Mouse (Mus musculus): ENCODE measurements around the gene Atp6v1g3. TPM values are rescaled to one million over a fixed set of nuclear protein-coding genes. Genes with fewer than 3 reads are reported as not detected.
A peak's percentile ranks its signal among the peaks of the same experiment; 100 is the strongest.

The Atp6v1g3 gene
- polyA plus RNA-seq, 1 experiment from 2014 or later: not detected

DNA sequence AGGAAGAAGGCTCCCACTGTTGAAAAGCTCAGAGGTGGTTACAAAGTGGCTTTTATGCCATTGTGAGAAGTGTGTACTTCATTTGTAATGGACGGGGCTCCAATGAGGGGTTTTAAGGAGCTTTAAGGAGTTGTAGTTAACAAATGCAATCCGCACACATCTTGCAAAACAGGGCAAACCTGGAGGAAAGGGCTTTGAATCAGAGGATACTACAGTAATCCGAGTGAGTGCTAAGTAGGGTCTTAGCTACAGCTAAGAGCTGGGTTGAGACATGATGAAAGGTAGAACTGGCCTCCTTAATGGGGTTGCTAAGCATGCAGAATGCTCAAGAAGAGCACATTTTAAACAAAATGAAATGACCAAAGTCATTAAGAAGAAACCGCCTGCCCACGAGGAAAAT lies 20.9 kb downstream of the Atp6v1g3 start:
- Histone ChIP-seq H3K27ac (no peak overlapping the region), H3K4me1 (no peaks in the 10 kb centered on the region), H3K4me2 (replicated peaks) (no peak overlapping the region), H3K9me3 (no peaks in the 10 kb centered on the region), H3K36me3 (no peaks in the 10 kb centered on the region), H3K27me3 (replicated peaks) (no peaks in the 10 kb centered on the region), H3K9ac (no peak overlapping the region), H3K4me3 (no peak overlapping the region)
- 89% methylated on average over 5 of the region's 5 CpGs for WGBS
- no peak for ATAC-seq (ENCODE audit: low FRiP score, low read depth)

DNA sequence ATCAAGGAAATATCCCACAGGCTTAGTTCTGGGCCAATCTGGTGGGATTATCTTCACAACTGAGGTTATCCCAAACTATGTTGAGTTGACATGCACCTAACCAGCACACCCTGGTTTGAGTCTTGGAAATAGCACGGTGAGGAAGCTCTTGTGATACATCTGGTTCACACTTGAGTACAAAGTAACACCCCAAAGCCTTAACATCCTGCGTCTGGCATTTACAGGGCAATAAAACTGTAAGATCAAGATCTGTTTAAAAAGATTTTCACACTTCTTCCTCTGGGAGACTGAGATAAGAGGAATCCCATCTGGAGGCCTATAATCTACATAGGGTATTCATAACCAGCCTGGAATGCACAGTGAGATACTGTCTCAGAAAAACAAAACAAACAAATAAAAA lies 24.6 kb downstream of the Atp6v1g3 start:
- Histone ChIP-seq H3K27me3 (replicated peaks) (no peaks in the 10 kb centered on the region), H3K4me1 (no peaks in the 10 kb centered on the region), H3K4me2 (replicated peaks) (no peak overlapping the region), H3K9ac (no peak overlapping the region), H3K27ac (no peak overlapping the region), H3K36me3 (no peaks in the 10 kb centered on the region), H3K4me3 (no peak overlapping the region), H3K9me3 (no peaks in the 10 kb centered on the region)
- 54% methylated on average over 2 of the region's 2 CpGs for WGBS
- no peak for ATAC-seq (ENCODE audit: low FRiP score, low read depth)

DNA sequence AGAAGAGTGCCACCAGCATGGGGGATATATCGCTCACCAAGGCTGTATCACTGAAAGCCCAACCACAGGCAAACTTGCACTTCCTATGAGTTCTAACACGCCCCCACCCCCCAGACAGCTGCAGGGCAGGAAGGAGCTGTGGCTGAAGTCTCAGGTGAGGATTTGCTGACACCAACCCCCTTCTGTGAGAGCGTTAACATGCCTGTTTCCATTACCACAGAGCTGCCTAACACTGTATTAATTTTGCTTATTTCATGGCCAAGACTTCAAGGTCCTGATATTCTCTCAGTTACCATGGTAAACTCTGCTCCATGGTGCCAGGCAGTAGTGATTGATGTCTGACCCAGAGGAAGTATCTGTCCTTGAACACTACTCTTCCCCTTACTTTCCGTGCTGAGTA lies 26.0 kb downstream of the Atp6v1g3 start:
- Histone ChIP-seq H3K27me3 (replicated peaks) (no peaks in the 10 kb centered on the region), H3K27ac (no peak overlapping the region), H3K4me2 (replicated peaks) (no peak overlapping the region), H3K36me3 (no peaks in the 10 kb centered on the region), H3K9ac (no peak overlapping the region), H3K4me3 (no peak overlapping the region), H3K9me3 (no peaks in the 10 kb centered on the region), H3K4me1 (no peaks in the 10 kb centered on the region)
- no peak for ATAC-seq (ENCODE audit: low FRiP score, low read depth)
- 77% methylated on average over 4 of the region's 4 CpGs for WGBS

DNA sequence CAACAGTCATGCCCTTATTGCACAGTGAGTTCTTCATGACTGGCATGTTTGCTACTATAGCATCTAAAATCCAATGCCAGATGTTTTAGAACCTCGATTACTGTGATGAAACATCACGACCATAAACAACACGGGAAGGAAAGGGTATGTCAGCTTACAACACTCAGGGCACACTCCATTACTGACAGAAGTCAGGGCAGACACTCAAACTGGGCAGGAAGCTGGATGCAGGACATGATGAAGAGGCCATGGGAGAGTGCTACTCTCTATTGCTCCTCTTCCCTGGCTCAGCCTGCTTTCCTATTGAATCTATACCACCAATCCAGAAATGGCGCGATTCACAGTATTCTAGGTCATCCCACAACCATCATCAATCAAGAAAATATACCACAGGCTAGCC lies 28.4 kb downstream of the Atp6v1g3 start:
- Histone ChIP-seq H3K4me3 (no peak overlapping the region), H3K4me2 (replicated peaks) (no peak overlapping the region), H3K27me3 (replicated peaks) (no peaks in the 10 kb centered on the region), H3K36me3 (no peaks in the 10 kb centered on the region), H3K9ac (no peak overlapping the region), H3K9me3 (no peaks in the 10 kb centered on the region), H3K4me1 (no peaks in the 10 kb centered on the region), H3K27ac (no peak overlapping the region)
- whole genome bisulfite sequencing: 87% methylated on average over 5 of the region's 5 CpGs
- ATAC-seq (ENCODE audit: low FRiP score, low read depth): no peak

DNA sequence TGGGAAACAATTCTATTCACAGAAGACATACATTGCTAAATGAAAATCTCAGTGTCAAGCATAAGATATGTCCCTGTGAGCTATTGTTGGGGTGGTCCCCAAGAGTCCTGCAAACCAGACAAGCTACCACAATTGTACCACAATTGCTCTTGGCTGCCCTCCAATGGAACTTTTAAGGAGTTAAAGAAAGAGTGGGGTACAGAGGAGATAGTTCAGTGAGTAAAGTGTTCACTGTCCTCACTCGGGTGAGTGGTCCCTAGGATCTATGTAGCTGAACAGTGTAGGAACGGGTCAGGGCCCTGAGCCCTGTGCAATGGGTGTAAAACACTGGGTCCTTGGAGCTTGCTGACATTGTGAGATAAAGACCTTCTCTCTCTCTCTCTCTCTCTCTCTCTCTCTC lies 29.2 kb downstream of the Atp6v1g3 start:
- H3K9me3 ChIP-seq: no peaks in the 10 kb centered on the region
- no peak overlapping the region for H3K4me2 ChIP-seq (replicated peaks)
- H3K27ac ChIP-seq: no peak overlapping the region
- no peak for ATAC-seq (ENCODE audit: low FRiP score, low read depth)
- 91% methylated on average over 2 of the region's 2 CpGs for WGBS
- H3K27me3 ChIP-seq (replicated peaks): no peaks in the 10 kb centered on the region
- no peaks in the 10 kb centered on the region for H3K36me3 ChIP-seq
- no peak overlapping the region for H3K9ac ChIP-seq
- no peaks in the 10 kb centered on the region for H3K4me1 ChIP-seq
- no peak overlapping the region for H3K4me3 ChIP-seq

DNA sequence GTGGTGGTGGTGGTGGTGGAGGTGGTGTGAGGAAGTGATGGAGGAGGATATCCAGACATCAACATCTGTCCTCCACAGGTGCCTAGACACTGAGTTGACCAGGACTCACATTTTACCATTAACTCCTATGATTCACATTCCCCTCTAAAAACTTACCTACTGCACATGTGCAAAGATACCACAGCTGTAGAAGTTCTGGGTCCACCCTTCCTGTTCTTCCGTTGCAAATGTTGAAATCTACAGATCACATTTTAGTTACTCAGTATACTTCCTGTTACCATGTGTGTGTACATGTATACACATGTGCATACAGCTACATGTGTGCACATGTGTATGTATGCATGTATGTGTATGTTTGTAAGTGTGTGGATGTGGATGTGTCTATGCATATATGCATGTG lies 29.8 kb downstream of the Atp6v1g3 start:
- no peaks in the 10 kb centered on the region for H3K27me3 ChIP-seq (replicated peaks)
- ATAC-seq (ENCODE audit: low FRiP score, low read depth): no peak
- no peak overlapping the region for H3K27ac ChIP-seq
- H3K9me3 ChIP-seq: no peaks in the 10 kb centered on the region
- H3K4me1 ChIP-seq: no peaks in the 10 kb centered on the region
- H3K4me2 ChIP-seq (replicated peaks): no peak overlapping the region
- H3K36me3 ChIP-seq: no peaks in the 10 kb centered on the region
- WGBS: 93% methylated on average over 1 of the region's 1 CpGs
- H3K9ac ChIP-seq: no peak overlapping the region
- H3K4me3 ChIP-seq: no peak overlapping the region

DNA sequence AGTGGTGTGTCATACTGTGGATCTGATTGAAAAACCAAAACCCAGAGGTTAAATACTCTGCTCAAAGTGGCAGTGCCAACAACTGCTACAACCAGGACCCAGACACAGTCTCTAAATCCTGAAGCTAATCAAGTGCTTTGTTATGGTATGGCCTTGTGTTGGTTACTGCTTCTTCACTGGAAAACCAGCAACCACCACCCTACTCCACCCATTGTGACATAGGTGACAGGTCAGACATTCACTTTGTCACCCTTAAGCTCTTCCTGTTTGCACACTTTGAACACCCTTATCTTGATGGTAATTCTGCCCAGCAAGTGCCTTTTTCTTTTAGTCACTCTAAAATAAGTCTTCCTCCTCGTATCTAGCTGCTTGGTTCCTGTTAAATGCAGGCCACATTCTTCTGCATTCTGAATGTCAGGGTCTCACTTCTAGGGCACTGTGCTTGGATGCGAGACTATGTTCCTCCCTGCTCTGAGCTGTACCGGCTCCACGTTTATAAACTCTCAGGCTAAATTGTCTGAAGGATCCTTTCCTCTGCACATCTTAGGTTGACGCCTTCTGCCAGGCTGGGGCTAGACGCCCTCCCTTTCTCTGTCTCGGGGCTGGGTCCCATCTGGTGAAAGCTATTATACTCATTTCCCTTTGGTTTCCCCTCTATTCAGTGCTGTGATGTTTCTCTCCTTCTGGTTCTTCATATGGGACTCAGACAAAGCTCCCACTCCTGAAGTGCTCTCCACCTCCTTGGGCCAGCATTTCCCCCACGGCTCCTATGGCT lies 30.8 kb downstream of the Atp6v1g3 start:
- 56% methylated on average over 8 of the region's 8 CpGs for WGBS
- no peak for ATAC-seq (ENCODE audit: low FRiP score, low read depth)
- H3K36me3 ChIP-seq: no peaks in the 10 kb centered on the region

DNA sequence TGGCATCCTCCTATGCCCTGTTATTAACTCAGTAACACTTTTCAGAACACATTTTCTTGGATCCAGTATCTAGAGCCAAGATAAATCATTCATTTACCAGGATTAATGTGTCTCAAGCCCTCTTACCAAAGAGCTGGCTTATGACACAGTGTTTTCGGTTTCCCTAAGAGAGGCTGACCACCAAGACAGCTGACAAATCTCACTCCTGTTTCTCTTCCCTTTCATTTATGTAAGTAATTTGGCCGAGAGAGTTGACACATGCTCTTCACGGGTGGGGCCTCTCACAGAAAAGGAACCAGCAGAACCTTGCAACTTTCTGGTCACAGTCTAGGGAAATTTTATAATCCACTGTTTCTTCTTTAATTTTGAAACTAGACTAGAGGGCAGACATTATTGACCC lies 49.1 kb downstream of the Atp6v1g3 start:
- Histone ChIP-seq H3K27me3 (replicated peaks) (no peaks in the 10 kb centered on the region), H3K9ac (no peak overlapping the region), H3K27ac (no peak overlapping the region), H3K4me3 (no peak overlapping the region), H3K36me3 (no peaks in the 10 kb centered on the region), H3K4me2 (replicated peaks) (no peak overlapping the region), H3K9me3 (no peaks in the 10 kb centered on the region), H3K4me1 (no peaks in the 10 kb centered on the region)
- WGBS: 75% methylated on average over 3 of the region's 3 CpGs
- ATAC-seq (ENCODE audit: low FRiP score, low read depth): no peak

More for the DNA sequence above, 30.8 kb downstream of the Atp6v1g3 start:
- H3K4me1 ChIP-seq: no peaks in the 10 kb centered on the region
- H3K4me2 ChIP-seq (replicated peaks): no peak overlapping the region
- H3K9me3 ChIP-seq: no peaks in the 10 kb centered on the region
- no peaks in the 10 kb centered on the region for H3K27me3 ChIP-seq (replicated peaks)
- no peak overlapping the region for H3K27ac ChIP-seq
- no peak overlapping the region for H3K9ac ChIP-seq
- H3K4me3 ChIP-seq: no peak overlapping the region

DNA sequence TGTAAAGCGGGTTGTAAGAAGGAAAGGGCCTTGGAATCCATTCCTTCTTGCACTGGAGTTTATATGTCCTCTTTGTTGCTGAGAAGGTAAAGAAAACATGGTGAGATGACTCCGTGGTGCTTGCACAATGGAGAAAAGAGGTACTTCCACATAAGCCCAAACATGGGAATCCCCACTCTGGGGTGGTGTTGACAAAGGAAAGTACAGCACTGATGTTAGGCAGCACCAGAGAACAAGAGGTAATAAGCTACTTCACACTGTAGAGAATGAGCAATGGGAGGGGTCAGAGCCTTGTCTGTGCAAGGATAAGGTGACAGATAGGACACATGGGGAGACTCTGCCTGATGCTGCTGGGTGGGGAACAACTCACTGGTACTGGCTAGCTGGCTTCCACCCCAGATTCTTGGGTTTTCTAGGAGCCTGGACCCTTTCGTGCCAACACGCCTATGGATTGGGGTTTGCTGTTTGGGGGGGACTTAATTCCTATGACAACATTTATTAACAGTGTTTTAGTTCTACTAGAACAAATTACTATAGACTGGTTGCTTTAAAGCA lies 49.6 kb downstream of the Atp6v1g3 start:
- no peak for ATAC-seq (ENCODE audit: low FRiP score, low read depth)
- Histone ChIP-seq H3K4me2 (replicated peaks) (no peak overlapping the region), H3K4me1 (no peaks in the 10 kb centered on the region), H3K9me3 (no peaks in the 10 kb centered on the region), H3K36me3 (no peaks in the 10 kb centered on the region), H3K4me3 (no peak overlapping the region), H3K9ac (no peak overlapping the region), H3K27ac (no peak overlapping the region), H3K27me3 (replicated peaks) (no peaks in the 10 kb centered on the region)
- WGBS: 84% methylated on average over 4 of the region's 4 CpGs

DNA sequence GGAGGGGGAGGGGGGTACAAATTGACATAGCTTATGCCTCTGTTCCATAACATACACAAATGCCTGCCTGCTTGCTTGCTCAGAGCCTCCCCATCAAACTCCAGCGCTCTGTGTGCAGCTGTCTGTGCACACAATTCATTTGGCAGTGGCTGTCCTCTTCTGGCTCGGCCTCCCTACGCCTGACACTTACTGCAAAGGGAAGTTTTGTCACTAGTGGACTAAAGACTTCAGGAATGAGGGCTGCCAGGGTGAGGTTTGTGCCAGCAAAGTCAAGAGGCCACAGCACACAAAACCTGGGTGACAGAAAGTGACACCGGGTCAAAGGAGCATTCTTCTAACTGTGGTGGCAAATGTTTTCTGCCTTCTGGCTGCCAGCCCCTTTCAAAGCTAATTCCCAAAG lies 52.6 kb downstream of the Atp6v1g3 start:
- H3K4me1 ChIP-seq: no peaks in the 10 kb centered on the region
- H3K27me3 ChIP-seq (replicated peaks): no peaks in the 10 kb centered on the region
- ATAC-seq (ENCODE audit: low FRiP score, low read depth): no peak
- no peak overlapping the region for H3K4me2 ChIP-seq (replicated peaks)
- no peak overlapping the region for H3K4me3 ChIP-seq
- 13% methylated on average over 4 of the region's 4 CpGs for WGBS
- H3K9me3 ChIP-seq: no peaks in the 10 kb centered on the region
- H3K36me3 ChIP-seq: no peaks in the 10 kb centered on the region
- no peak overlapping the region for H3K9ac ChIP-seq
- no peak overlapping the region for H3K27ac ChIP-seq

DNA sequence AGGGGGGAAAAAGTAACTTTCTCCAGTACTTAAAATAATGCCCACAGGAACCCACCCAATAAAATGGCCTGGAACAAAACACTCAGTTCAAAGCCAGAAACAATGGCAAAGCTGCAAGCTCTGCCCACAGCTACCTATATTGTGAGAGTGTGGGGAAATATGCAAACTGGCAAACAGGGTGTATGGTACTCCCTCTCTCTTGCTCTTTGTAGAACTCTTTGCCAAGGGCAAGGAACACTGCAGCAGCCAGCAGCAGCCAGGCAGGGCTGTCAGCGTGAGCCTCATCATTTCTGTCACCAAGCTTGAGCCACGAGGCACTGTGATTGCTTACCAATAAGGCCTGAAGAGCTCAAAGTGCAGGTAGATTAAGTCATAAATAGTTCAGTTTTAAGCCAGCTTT lies 53.0 kb downstream of the Atp6v1g3 start:
- Histone ChIP-seq H3K4me3 (no peak overlapping the region), H3K4me1 (no peaks in the 10 kb centered on the region), H3K27ac (no peak overlapping the region), H3K4me2 (replicated peaks) (no peak overlapping the region), H3K27me3 (replicated peaks) (no peaks in the 10 kb centered on the region), H3K9me3 (no peaks in the 10 kb centered on the region), H3K36me3 (no peaks in the 10 kb centered on the region), H3K9ac (no peak overlapping the region)
- 0 out of 2 replicates have a peak, but pooled peaks have one; percentile 15 for ATAC-seq (ENCODE audit: low FRiP score, low read depth)
- 30% methylated on average over 2 of the region's 2 CpGs for WGBS

DNA sequence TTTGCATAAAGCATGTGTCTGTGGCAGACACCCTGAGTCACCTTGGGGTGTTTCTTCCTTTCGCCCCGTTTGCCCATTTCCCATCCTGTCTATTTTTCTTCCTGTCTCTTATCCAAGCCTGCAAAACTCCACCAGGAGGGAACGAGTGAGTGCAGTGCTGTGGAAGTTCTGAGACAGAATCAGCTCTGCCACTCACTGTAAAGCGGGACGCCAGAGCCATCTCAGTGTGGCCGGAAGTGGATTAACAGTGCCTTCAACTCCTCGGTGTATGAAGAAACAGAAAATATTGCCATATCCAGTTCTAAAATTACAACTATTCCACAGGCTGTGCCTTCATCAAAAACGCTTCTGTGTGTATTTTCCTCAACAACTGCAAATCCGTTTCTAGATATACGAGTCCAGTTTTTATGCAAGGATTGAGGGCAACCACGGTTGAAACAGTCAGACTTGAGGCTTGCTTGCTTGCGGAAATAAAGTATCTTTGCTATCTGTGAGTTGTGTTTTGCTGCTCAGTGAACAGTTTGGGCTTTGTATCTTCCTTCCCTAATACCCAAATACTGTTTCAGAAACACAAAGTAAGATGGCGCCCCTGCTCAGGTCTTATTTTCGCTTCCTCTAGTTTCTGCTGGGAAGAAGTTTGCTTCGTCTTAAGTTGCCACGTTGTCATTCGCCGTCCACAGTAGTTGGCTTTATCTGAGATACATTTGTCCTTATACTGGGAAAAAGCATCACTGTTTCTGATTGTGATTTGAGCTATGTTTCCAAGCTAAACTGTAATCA lies 54.1 kb downstream of the Atp6v1g3 start:
- Histone ChIP-seq H3K9ac (no peak overlapping the region), H3K4me2 (replicated peaks) (no peak overlapping the region), H3K27ac (no peak overlapping the region), H3K36me3 (no peaks in the 10 kb centered on the region), H3K4me1 (no peaks in the 10 kb centered on the region), H3K4me3 (no peak overlapping the region), H3K27me3 (replicated peaks) (no peaks in the 10 kb centered on the region), H3K9me3 (no peaks in the 10 kb centered on the region)
- whole genome bisulfite sequencing: 78% methylated on average over 18 of the region's 18 CpGs
- no peak for ATAC-seq (ENCODE audit: low FRiP score, low read depth)
